Mouse (Mus musculus) CD4-positive, CD25-positive, alpha-beta regulatory T cell, adult 2 months (primary cell): Measurements from ENCODE around the gene 3110040M04Rik.
"Not testable (repeated sequence)": the region's sequence is repeated elsewhere in the genome, so short reads cannot be mapped to it uniquely, and the experiment has no call there.

Experiments used
- DNase-seq: peaks from one replicate; pipeline ENCODE4 v3.0.0-alpha.2; 2012; ENCODE audit warnings: low read depth, low spot score

The 3110040M04Rik gene

DNA sequence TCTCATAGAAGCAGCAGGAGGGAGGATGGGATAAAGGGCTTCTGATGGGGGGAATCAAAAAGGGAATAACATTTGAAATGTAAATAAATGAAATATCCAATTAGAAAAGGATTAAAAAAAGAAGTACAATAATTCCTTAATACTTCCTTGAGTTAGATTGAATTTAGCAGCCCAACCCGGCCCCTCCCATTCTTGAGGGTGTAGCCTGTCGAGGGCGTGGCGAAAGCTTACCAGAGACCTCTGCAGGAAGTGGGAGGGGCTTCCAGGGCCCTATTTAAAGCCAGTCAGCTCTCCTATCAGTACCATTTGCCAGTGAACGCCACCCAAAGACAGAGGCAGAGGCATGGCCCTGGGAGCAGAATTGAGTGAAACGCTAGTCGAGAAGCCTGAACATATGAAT lies 11.8 kb upstream of the 3110040M04Rik start, which contains the start of gene Gm8947:
Gm8947 (plus strand) TSS at position 302 of the 400 bp plus-strand sequence.
- DNase-seq: not testable (repeated sequence)

- DNase-seq: not testable (repeated sequence)
Measured at GRCm38 (mm10) chr1:151192739-151193138, 11.2 kb upstream of the 3110040M04Rik start.

DNA sequence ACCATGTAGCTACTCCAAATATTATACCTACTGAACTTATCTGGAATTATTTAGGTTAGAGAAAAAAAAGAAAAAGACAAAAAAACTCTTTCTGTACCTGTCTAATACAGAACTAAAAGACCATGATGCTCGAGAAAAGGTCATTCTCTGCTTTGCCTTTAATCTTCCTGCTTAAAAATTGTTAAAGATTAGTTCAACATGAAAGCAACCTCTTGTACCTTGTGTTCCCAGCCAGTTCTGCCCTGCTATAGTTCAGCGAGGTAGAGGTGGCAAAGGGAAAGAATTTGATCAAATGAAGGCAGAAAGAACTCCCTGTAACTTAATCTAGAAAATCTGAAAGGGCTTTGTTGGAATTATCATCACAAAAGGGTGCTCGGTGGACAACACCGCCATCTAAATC lies 7.9 kb upstream of the 3110040M04Rik start:
- not testable (repeated sequence) for DNase-seq

DNA sequence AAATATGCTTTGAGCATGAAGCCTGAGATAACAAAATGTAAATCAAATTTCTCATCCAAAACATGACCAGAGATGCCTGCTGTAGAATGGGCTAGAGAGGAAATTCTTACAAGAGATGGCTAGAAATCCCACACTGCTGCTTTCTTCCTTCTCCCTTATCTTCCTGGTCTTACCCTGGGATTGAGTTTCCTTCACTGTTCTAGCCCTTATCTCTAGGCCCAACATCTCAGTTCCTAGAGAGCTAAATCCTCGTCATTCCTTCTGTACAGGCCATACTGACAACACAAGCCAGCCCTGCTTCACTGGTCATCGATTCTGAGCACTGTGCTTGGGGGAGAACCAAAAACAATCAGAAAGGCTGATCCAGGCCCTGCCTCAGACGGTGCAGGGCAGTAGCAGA lies 7.2 kb upstream of the 3110040M04Rik start:
- not testable (repeated sequence) for DNase-seq

- peak; percentile 51 for DNase-seq
Measured at GRCm38 (mm10) chr1:151198120-151198519, 5.8 kb upstream of the 3110040M04Rik start, which contains the start of gene Gm47995. Gm47995 (plus strand) TSS chr1:151198448.

DNA sequence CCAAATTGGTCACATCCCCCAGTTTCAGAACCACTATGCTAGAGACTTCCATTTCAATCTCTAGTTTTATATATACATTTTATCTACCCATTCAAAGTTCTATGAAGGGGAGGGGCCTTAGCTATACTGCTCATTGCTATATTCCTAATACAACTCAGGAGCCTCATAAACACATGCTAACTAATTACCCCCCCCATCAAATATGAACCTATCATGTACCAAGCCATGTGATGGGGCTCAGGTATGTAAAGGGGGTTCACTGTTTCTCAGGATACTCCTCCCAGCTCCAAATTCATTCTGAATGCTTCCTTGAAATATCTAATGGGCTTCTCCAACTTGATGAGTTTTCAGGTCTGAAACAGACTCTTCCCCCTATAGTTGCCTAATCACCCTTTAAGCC lies 3.3 kb upstream of the 3110040M04Rik start:
- DNase-seq: not testable (repeated sequence)

DNA sequence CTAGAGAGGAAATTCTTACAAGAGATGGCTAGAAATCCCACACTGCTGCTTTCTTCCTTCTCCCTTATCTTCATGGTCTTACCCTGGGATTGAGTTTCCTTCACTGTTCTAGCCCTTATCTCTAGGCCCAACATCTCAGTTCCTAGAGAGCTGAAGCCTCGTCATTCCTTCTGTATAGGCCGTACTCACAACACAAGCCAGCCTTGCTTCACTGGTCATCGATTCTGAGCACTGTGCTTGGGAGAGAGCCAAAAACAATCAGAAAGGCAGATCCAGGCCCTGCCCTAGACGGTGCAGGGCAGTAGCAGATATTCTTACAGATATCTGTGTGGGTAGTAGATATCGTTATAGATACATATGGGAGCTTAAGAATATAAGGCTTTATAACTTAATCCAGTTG lies 1.1 kb upstream of the 3110040M04Rik start:
- not testable (repeated sequence) for DNase-seq

DNA sequence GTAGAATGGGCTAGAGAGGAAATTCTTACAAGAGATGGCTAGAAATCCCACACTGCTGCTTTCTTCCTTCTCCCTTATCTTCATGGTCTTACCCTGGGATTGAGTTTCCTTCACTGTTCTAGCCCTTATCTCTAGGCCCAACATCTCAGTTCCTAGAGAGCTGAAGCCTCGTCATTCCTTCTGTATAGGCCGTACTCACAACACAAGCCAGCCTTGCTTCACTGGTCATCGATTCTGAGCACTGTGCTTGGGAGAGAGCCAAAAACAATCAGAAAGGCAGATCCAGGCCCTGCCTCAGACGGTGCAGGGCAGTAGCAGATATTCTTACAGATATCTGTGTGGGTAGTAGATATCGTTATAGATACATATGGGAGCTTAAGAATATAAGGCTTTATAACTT lies 4.6 kb downstream of the 3110040M04Rik start:
- DNase-seq: not testable (repeated sequence)

GRCm38 (mm10) chr1:151208944-151209343 lies 5.0 kb downstream of the 3110040M04Rik start:
- not testable (repeated sequence) for DNase-seq

DNA sequence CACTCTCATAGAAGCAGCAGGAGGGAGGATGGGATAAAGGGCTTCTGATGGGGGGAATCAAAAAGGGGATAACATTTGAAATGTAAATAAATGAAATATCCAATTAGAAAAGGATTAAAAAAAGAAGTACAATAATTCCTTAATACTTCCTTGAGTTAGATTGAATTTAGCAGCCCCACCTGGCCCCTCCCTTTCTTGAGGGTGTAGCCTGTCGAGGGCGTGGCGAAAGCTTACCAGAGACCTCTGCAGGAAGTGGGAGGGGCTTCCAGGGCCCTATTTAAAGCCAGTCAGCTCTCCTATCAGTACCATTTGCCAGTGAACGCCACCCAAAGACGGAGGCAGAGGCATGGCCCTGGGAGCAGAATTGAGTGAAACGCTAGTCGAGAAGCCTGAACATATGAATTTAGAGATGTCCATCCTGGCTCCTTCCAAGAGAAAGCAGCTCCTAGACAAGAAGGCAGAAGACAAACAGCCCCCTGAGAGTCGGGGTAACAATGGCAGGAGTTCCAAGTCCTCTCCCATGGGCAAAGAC lies 6.0 kb downstream of the 3110040M04Rik start, which contains the start of gene Gm47996:
Gm47996 (plus strand) TSS at position 308 of the 532 bp plus-strand sequence.
- not testable (repeated sequence) for DNase-seq

DNA sequence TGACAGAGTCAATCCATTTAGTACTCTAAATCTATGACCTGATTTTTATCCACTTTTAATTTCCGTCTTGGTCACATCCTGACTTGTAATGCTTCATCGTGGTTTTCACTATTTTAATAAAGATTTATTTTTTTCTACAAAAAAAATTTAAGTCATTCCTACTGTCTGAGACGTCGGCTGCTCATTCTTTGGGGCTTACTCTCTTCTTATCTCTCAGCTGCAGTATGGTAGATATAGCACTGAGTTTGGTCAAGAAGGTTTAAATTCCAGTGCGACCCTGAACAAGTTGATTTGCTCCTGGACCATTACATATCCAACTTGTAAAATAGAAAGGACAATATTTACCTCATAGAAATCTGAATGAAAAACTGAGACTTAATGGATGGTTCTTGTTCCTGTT lies 7.7 kb downstream of the 3110040M04Rik start:
- DNase-seq: not testable (repeated sequence)

DNA sequence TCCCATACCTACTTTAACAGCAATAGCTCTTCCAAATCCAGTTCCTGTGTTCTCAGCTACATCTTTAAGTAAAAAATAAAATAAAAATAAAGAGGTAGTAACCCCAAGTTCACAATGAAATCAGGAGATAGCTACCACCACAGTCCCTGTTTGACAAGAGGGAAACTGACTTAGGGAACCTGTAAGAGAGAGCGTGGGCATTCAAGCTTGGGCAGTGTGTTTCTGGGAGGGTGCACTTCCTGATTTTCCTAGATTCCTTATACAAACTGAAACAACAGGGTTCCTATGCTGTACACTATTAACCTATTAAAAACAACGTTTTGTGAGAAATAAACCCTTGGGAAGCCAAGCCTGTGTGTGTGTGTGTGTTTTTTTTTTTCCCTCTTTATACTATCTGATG lies 10.9 kb downstream of the 3110040M04Rik start:
- no peak for DNase-seq

- DNase-seq: no peak
Measured at GRCm38 (mm10) chr1:151215985-151216384, 12.1 kb downstream of the 3110040M04Rik start.

DNA sequence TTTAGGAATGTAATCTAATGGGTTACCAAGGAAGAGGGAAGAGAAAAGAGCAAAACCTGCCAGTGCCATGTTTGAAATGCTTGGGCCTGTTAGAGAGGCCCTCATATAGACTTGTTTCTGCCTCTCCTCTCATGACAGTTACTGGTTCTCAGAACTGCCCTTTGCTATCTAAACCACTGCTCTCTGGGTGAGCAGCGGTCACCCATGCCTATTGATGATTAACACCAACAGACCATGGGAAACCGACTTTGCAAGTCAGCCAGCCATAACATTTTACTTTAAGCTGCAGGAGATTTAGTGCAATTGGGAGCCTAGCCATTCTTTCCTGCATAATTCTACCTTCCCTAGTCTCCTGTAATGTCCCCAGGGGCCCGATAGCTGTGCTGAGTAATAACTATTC lies 12.5 kb downstream of the 3110040M04Rik start:
- no peak for DNase-seq

GRCm38 (mm10) chr1:151219045-151219444 lies 15.1 kb downstream of the 3110040M04Rik start:
- DNase-seq: no peak

DNA sequence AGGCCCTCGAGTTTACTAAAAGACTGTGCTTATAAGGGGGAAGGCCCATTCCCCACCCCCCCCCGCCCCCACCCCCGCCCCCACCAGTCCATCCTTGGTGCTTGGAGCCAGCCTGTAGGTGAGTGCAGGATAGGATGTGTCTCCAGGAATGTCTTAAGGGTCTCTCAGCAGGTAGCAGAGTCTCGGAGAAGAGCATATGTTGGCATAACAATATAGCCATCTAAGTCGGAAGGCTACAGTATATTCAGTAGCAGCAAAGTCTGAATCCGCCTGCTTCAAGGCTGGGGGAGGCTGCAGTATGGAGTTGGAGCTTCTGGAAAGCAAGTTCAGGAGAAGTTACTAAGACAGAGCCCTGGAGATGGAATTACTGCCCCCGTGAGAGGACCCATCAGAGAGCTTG lies 16.2 kb downstream of the 3110040M04Rik start:
- DNase-seq: no peak

DNA sequence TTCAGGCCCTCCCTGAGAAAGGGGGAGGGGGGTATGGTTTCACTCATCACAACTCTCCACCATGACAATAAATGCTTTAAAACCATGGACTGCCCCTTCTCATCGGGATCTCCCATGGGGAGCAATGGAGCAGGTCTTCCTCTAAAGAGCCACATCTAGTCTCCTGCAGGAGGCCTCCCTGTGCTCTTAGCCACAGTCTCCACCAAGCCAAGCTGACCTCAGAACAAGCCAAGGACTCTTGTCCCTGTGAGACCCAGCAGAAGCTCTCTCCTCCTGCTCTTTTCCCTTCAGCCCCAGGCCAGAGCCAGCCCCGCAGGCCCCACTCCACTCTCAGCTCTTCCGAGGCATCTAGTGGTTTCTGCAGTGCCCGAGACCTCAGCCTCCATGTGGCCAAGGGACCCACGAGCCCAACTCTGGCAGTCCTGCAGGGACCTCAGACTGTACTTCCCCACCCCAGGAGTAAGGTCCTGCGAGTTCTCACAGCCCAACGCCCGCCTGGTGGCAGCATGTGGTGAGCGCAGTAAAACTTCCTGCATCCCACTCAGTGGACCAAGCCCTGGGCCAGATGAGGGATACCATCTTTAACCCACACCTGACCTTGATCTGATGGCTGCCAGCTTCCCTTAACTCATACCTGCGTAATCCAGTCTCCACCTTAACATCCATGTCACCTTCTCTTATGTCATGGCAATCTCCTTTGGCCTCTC lies 18.8 kb downstream of the 3110040M04Rik start:
- no peak for DNase-seq

DNA sequence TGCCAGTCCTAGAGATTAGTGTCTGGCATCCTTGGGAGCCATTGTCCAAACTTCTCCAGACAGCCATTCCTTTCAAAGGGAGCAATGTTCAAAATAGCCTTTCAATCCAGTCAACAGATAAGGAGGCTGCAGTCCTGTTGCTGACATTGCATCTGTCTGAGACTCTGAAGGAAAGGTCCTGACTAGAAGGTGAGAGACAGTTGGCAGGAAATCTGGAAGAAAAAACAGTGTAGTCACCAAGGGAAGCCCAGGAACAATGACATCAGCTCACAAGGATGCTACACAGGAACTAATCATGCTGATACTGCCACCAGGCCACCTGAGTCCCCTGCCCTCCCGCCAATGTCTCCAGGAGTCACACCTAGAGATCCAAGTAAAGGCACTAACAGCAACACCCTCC lies 19.5 kb downstream of the 3110040M04Rik start:
- no peak for DNase-seq

- DNase-seq: no peak
Measured at GRCm38 (mm10) chr1:151224536-151224935, 20.6 kb downstream of the 3110040M04Rik start.

DNA sequence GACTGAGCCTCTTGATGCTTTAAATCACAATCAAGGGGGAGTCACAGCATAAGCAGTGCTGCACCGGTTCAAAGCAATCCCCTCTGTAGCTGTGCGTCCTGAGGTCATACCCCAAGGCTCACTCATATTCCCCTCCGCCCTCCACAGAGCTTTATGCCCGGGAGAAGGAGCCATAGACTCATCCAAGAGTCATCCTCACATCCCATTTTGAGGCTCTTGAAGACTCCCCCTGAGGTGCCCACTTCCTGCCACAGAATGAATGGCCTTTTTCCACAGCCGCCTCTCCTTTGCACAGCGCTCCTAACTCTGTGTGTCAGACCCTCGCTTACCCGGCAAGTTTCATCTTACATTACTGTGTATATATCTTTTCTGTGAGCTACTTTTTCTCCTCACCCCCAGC lies 23.6 kb downstream of the 3110040M04Rik start:
- no peak for DNase-seq

GRCm38 (mm10) chr1:151228320-151228989 lies 24.5 kb downstream of the 3110040M04Rik start:
- no peak for DNase-seq

DNA sequence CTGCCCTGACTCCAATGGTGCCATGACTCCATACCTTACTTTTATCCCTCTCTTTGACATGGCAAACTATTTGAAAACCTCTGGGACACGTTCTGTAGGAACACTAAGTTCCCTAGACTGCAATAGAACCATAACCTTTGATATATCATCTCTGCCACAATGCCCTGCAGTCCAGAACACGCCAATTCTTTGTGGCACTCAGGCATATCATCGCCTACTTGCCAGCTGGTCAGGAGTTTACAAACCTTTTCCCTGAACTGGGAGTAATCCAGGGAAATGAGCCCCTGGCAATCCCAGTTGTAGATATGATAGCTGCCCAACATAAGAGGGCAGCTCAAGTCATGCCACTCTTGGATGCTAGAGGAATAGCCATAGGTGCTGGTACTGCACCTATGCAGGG lies 28.4 kb downstream of the 3110040M04Rik start:
- no peak for DNase-seq

DNA sequence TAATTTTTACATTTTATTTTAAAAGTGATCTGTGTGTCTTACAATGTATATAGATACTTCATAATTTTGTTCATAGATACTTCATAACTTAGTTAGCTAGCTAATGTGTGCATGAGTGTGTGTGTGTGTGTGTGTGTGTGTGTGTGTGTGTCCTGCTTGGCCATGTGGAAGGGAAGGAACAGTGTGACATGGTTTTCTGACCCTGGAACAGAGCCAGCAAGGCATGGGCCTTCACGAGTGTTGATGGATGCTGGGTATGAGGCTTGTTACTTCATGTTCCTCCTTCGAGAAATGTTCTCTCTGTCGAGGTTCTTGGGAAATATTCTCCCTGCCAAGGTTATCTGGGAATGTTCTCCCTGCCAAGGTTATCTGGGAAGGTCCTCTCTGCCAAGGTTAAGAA lies 29.8 kb downstream of the 3110040M04Rik start:
- no peak for DNase-seq
